Mouse (Mus musculus) testis, postnatal 10 days (tissue): ENCODE measurements around the gene Hbb-bh1.
"Not testable (repeated sequence)": the region's sequence is repeated elsewhere in the genome, so short reads cannot be mapped to it uniquely, and the experiment has no call there.

ENCODE experiments used
- DNase-seq: peaks from one replicate; pipeline ENCODE4 v3.0.0; 2021; ENCODE audit warnings: low spot score

Hbb-bh1 gene

DNA sequence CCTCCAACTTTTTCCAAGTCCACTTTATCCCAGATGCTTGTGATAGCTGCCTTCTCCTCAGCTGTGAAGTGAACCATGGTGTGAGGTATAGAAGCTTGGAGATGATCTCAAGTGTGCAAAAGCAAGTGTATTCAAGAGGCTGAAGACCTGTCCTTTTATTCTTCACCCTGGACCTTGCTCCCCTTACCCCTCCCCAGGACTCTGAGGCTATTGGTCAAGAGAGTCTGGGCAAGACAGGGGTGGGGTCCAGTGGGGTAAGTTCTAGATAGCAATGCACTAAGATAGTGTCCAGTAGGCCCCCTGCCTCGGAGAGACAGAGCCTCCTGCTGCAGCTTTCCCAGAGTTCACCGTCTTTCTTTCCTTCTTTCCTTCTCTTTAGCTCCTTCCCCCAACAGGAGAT lies at the start of gene Hbb-bh1:
Hbb-bh1 (minus strand) TSS at position 131 of the 400 bp plus-strand sequence.
- DNase-seq: no peak

- DNase-seq: no peak
These were observed 43.2 kb upstream of the Hbb-bh1 start, which contains the start of gene Olfr66 for GRCm38 (mm10) chr7:103886152-103886551. Gene Olfr66, minus strand, starts transcription at chr7:103886252.

GRCm38 (mm10) chr7:103877093-103877492 lies 34.1 kb upstream of the Hbb-bh1 start:
- DNase-seq: no peak

DNA sequence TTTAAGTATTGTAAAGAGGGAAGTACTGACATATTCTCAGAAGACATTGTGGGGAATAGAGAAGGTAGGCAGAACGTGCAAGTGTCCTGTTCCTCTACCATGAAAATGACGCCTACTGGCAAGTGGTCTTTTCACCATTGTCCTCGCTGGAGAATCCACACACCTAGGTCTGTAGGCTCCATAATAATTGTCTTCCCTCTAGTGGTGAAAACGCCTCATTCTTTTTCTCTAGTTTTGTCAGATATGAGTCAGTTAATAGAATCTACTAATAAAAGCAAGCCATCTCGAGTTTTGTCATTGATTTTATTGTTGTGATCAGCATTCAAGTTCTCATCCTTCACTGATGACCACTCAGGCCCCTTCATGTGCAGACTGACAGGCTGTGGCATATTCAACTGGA lies 31.5 kb upstream of the Hbb-bh1 start:
- no peak for DNase-seq

DNA sequence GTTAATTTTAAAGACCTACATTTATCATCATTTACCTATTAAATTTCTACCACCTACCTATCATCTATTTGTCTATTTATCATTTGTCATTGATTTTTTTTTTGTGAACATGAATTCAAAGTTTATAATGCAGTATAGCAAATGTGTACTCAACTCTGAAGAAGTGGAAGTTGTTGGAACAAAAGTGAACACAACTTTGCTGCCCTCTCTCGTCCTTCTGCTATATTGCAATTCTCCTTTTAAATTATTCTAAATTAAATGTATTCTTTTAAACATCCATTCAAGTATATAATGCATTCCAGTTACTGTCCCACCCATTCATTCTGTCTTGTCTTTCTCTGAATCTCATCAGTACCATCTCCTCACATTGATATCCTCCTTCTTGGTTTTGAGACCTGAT lies 30.1 kb upstream of the Hbb-bh1 start:
- no peak for DNase-seq

DNA sequence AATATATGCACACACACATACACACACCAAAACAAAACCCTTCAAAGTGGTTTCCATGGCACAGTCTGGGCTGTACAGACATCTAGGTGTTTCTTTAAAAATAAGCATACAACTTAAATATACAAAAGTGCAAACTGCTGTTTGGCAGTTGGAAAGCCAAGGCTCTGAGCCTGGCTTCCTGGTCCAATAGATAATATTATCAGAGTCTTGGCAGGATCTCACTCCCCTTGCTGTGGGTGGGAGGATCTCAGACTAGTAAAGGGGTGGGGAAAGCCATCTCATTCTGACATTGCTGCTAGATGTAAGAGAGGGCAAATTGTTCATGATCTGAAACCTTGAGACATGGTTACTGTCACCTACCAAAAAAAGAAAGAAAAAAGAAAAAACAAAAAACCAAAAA lies 27.7 kb upstream of the Hbb-bh1 start:
- no peak for DNase-seq

DNA sequence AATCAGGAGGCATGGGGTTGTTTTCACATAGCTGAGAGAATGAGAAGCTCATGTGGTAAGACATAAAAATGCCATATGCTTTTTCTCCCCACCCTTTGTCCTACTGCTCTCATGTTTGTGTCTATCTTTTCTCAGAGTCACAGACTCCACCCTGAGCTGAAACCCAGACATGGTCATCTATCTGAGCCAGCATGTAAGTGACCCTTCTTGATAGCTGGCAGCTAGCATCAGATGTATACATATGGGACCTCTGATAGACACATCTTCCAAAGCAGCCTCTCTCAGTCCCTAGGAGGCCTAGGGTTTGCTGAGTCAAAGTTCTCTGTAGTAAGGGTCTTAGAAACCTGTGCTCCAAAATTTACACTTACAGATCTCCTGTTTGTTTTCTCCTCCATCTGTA lies 22.8 kb upstream of the Hbb-bh1 start:
- no peak for DNase-seq

GRCm38 (mm10) chr7:103861531-103861930 lies 18.6 kb upstream of the Hbb-bh1 start:
- DNase-seq: no peak

DNA sequence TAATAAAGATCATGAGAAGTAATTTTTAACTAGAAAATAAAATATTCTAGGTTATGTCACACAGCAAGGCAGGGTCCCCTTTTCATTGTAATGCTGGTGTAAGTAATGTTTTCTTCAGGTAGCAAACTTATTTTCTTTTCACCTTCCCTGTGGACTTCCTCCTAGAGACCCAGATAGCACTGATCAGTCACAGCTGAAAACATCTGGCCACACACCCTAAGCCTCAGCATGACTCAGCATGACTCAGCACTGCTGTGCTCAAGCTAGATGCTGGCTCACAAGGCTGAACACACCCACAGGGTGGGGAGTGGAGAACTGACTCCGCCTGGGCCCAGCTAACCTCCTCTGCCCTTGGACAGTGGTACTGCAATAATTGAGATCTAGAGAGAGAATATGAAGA lies 17.9 kb upstream of the Hbb-bh1 start:
- DNase-seq: no peak

- no peak for DNase-seq
These were observed 16.1 kb upstream of the Hbb-bh1 start for GRCm38 (mm10) chr7:103859076-103859475.

DNA sequence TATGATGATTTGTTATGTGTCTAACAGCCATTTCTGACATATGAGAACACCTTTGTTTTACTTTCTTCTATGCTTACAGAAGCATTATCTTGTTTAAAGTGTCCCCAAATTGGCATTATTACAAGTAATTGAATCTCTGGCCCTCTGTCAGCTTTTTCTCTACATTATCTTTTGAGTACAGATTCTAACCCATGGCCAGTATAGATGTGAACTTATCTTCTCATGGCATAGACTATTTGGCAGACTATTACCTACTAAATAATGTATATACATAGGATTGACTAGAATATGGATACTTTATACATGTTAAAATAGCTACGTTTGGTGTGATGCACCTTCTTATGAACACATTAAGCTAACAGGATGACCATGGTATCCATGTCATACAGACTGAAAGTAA lies 11.7 kb upstream of the Hbb-bh1 start:
- no peak for DNase-seq

DNA sequence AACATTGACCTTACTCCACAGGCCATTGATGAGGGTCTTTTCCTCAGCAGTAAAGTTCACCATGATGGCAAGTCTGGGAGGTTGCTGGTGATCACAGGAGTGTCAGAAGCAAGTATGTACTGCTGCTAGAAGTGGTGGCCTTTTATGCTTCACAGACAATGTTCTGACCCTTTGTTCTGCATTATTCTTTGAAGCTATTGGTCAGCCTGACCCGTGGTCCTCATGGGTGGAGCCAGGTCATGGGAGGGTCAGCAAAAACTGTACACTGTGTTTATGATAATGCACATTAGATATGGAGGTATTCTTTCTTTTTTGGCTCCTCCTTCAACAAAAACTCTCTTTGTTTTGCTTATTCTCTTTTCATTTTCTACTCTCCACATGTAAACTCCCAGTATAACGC lies 10.1 kb upstream of the Hbb-bh1 start, which contains the start of gene Hbb-y:
Hbb-y (minus strand) TSS at position 127 of the 400 bp plus-strand sequence.
- DNase-seq: no peak

- no peak for DNase-seq
These were observed 1.8 kb upstream of the Hbb-bh1 start for GRCm38 (mm10) chr7:103844525-103845325.

DNA sequence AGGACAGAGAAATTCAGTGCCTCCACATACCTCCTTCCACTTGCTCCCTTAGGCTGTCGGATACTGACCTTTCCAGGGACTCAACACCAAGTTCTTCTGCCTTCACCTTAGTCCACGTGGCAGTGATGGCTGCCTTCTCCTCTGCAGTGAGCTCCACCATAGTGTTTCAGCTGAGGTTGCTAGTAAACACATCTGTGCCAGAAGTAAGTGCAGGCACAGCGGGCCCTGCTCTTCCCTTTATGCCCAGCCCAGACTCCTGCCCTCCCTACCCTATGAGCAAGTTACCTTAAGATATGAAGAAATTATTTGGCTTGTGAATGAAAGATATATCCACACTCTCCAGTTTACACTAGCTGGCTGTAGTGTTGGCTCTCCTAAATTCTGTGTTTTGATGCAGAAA lies 2.7 kb downstream of the Hbb-bh1 start, which contains the start of gene Hbb-bh2:
Hbb-bh2 (minus strand) TSS at position 253 of the 400 bp plus-strand sequence.
- DNase-seq: no peak

DNA sequence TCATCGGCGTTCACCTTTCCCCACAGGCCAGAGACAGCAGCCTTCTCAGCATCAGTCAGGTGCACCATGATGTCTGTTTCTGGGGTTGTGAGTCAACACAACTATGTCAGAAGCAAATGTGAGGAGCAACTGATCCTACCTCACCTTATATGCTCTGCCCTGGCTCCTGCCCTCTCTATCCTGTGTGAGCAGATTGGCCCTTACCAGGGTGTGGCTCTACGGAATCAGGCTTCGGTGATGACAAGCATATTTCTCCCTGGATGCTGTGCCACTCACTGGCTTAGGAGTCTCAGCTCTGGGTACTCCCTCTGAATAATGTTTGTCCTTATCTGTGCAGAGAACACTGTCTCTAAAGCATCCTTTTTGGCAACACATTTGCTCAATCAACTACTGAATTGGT lies 15.2 kb downstream of the Hbb-bh1 start, which contains the start of gene Hbb-bs:
Hbb-bs (minus strand) TSS at position 289 of the 400 bp plus-strand sequence.
- no peak for DNase-seq

DNA sequence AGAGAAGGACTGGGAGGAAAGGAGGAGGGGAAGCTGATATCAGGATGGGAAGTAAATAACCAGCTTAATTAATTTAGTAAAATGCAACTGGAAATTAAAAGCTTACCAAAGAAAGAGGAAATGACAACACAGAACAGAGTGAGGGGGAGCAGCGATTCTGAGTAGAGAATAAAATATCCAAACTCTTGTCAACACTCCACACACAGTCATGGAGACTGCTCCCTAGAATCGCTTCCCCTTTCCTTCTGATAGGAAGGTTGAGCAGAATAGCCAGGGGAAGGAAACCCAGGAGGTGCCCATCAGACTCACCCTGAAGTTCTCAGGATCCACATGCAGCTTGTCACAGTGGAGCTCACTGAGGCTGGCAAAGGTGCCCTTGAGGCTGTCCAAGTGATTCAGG lies 15.8 kb downstream of the Hbb-bh1 start:
- not testable (repeated sequence) for DNase-seq

- DNase-seq: no peak
These were observed 16.6 kb downstream of the Hbb-bh1 start for GRCm38 (mm10) chr7:103826255-103826887.

DNA sequence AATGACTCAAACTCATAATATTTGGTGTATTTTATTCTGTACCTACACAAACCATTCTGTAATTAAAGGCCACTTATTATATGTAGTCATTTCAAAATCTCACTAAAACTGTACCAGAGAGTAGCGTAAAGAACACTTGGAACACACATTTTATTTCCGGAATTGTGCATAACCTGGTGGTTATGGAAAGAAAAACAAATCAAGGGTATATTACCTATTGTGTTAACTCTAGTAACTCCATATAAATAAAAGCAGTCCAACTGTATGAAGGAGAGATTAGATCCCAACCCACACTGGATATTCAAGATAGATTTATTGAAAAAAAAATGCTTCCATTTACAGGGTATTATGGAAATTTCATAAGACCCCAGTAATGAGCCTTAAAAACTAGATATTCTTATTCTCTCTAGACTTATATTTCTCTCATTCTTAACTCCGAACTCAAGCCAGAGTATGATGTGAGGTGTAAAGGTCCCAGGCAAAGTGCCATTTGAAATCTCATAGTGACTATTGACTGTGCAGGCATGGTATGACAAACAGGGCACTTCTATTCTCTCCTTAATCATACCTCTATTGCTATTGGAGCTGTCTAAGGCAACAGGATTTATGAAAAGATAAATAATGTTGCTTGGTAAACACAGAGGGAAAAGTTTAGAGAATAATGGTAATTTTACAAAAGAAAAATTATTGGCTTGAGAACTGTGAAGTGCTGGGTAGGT lies 17.3 kb downstream of the Hbb-bh1 start:
- no peak for DNase-seq

- no peak for DNase-seq
These were observed 18.4 kb downstream of the Hbb-bh1 start for GRCm38 (mm10) chr7:103824597-103824996.

GRCm38 (mm10) chr7:103815085-103815484 lies 27.9 kb downstream of the Hbb-bh1 start:
- DNase-seq: not testable (repeated sequence)

- DNase-seq: no peak
These were observed 29.2 kb downstream of the Hbb-bh1 start, which contains the start of gene Hbb-bt for GRCm38 (mm10) chr7:103813766-103814165. Gene Hbb-bt, minus strand, starts transcription at chr7:103813996.

GRCm38 (mm10) chr7:103813152-103813551 lies 29.8 kb downstream of the Hbb-bh1 start:
- DNase-seq: not testable (repeated sequence)
